Mouse (Mus musculus) embryonic facial prominence, embryonic 13.5 days (tissue): ENCODE results near the gene Tmem88b. TPM values are rescaled to one million over a fixed set of nuclear protein-coding genes. Genes with fewer than 3 reads are reported as not detected.
A peak's percentile ranks its signal among the peaks of the same experiment; 100 is the strongest.

Source experiments
- ATAC-seq: fragments of 200-750 bp; cut with Nextera tagmentation; 2 replicates; pipeline ENCODE4 v1.8.0; 2017; ENCODE audit warnings: low read depth; ENCODE audit not compliant: insufficient number of reproducible peaks, insufficient read depth, low FRiP score, low TSS enrichment
- H3K27ac ChIP-seq: fragments of 300-500 bp; sonication (generic); 2 replicates; pipeline ENCODE4 v1.5.1; 2015; ENCODE audit warnings: moderate library complexity, mild to moderate bottlenecking, inconsistent platforms
- H3K27me3 ChIP-seq: fragments of 300-500 bp; sonication (generic); 2 replicates; pipeline ENCODE4 v1.6.1; 2015; ENCODE audit warnings: mild to moderate bottlenecking, inconsistent platforms
- H3K36me3 ChIP-seq: fragments of 300-500 bp; sonication (generic); 2 replicates; pipeline ENCODE4 v1.6.1; 2015; ENCODE audit warnings: mild to moderate bottlenecking, inconsistent platforms
- H3K4me1 ChIP-seq: fragments of 300-500 bp; sonication (generic); 2 replicates; pipeline ENCODE4 v1.6.1; 2015; ENCODE audit warnings: inconsistent platforms
- H3K4me2 ChIP-seq: fragments of 300-500 bp; sonication (generic); 2 replicates; pipeline ENCODE4 v1.6.1; 2015; ENCODE audit warnings: moderate library complexity, mild to moderate bottlenecking, inconsistent platforms
- H3K4me3 ChIP-seq: fragments of 300-500 bp; sonication (generic); 2 replicates; pipeline ENCODE4 v1.5.1; 2015; ENCODE audit warnings: mild to moderate bottlenecking, inconsistent platforms
- H3K9ac ChIP-seq: fragments of 300-500 bp; sonication (generic); 2 replicates; pipeline ENCODE4 v1.6.1; 2015; ENCODE audit warnings: mild to moderate bottlenecking, inconsistent platforms
- H3K9me3 ChIP-seq: fragments of 300-500 bp; sonication (generic); 2 replicates; pipeline ENCODE4 v1.6.1; 2016; ENCODE audit warnings: inconsistent platforms
- WGBS: fragments of 180-500 bp; shearing (Covaris S2); methylation state at CpG from one replicate; pipeline ENCODE4 v1.1.7; 2015; ENCODE audit warnings: mixed read lengths; 5-methylcytosine and 5-hydroxymethylcytosine counted together
- polyA plus RNA-seq: library from polyadenylated mRNA; unstranded; fragments of >200 nt; fragmentation: Nextera tagmentation; extraction: Ambion mirVana; gene quantifications from 2 replicates; pipeline ENCODE4 v1.2.1, GENCODE M21; 2015

Gene Tmem88b
- polyA plus RNA-seq, result 0.67 and 0.74 TPM in 2 replicates

DNA sequence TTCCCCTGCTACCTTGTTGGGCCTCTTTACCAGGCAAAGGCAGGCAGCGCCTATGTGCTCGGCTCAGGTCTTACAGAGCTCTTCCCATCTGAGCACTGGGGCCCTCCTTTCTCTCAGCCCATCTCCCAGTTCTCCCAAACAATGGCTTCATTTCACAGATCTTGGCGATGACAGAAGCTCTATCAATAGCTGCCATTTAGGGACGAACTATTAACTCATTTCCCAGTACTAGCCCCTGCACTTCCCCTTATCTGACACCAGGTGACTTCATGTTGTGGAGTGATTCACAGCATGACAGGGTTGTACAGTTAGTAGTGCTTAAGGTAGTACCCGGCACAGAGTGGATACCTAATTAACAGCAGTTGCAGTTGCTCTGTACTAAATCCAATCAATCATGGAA, at the start of gene Tmem88b:
Tmem88b (minus strand) TSS at position 56 of the 400 bp plus-strand sequence.
- H3K4me3 ChIP-seq, result peak within 1 kb of the TSS; percentile 66
- H3K27me3 ChIP-seq, result no peaks in the 10 kb centered on the region
- H3K9me3 ChIP-seq, result no peaks in the 10 kb centered on the region
- no peaks in the 10 kb centered on the region for H3K36me3 ChIP-seq
- ATAC-seq, result no peak
- H3K27ac ChIP-seq, result no peak within 1 kb of the TSS
- H3K4me1 ChIP-seq, result peaks cover 9% of the 10 kb centered on the region
- WGBS, result 55% methylated on average over 5 of the region's 5 CpGs
- peak within 1 kb of the TSS; percentile 85; the same call in 1 of the 2 replicates for H3K9ac ChIP-seq
- peak within 1 kb of the TSS; percentile 66 for H3K4me2 ChIP-seq

DNA sequence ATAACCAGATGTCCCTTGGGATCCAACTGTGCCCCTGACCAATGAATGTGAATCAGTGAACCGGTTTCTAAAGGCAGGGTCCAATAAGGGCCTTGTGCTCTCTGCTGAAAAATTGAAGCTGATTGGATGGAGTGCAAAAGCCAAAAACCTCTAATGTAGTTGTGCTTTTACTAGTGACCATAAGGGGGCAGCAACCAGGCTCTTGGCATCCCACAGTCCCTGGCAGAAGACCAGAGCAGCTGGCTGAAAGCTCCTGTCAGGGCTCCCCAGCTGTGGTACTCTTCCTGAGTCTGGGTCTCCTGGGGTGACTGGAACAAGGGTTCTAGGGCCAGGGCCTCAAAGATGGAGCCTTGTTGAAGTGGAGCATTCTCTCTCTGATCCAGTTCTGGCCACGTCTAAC, 48.2 kb upstream of the Tmem88b start:
- H3K27me3 ChIP-seq, result no peaks in the 10 kb centered on the region
- H3K4me2 ChIP-seq, result peak overlapping the region; percentile 20; the same call in 1 of the 2 replicates
- H3K4me1 ChIP-seq, result peaks cover 34% of the 10 kb centered on the region
- H3K36me3 ChIP-seq, result peaks cover 9% of the 10 kb centered on the region; the same call in 1 of the 2 replicates
- peak overlapping the region; percentile 60 for H3K27ac ChIP-seq
- no peak overlapping the region for H3K9ac ChIP-seq
- ATAC-seq, result no peak
- WGBS, result 39% methylated on average over 2 of the region's 2 CpGs
- no peak overlapping the region for H3K4me3 ChIP-seq
- no peaks in the 10 kb centered on the region for H3K9me3 ChIP-seq

DNA sequence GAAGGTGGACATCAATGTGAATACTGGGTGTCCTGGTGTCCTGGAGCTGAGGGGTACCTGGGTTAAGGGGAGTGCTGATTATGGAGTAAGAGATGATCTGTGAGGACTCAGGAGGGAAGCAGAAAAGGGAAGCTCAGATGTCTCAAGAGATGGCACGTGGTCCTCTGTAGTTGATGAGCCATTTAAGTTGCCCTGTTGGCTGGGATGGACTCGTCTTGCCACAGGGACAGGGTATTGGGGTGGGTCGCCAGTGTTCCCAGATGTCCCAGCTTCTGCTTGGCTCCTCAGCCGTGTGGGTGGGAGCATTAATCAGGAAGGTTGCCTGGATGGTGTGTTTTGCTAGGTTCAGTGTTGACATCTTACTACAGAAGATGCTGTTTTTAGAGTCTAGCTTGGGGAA, 47.6 kb upstream of the Tmem88b start:
- no peaks in the 10 kb centered on the region for H3K27me3 ChIP-seq

DNA sequence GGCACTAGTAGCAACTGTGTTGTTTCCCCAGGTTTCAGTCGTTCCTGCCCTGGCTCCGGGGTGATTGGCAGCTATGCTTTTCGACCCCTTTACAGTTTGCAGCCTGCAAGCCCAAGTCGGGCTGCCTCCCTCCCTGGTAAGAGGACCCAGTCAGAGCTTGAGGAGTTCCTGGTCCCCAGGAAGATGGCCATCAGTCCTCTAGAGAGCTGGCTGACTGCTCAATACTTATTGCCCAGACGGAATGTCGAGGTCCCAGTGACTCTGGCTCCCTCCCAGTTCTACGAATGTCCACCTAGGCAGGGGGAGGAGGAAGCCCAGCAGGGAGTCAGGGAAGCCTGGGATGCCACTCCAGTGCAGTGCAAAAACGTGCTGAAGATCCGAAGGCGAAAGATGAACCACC, 46.6 kb upstream of the Tmem88b start:
- ATAC-seq, result no peak
- Histone ChIP-seq H3K9ac (peak overlapping the region; percentile 85), H3K4me3 (peak overlapping the region; percentile 76), H3K9me3 (no peaks in the 10 kb centered on the region), H3K4me1 (peaks cover 25% of the 10 kb centered on the region), H3K27ac (peak overlapping the region; percentile 87), H3K4me2 (peak overlapping the region; percentile 89), H3K36me3 (peaks cover 17% of the 10 kb centered on the region), H3K27me3 (no peaks in the 10 kb centered on the region)
- 58% methylated on average over 10 of the region's 10 CpGs for WGBS

More for the DNA sequence above, 47.6 kb upstream of the Tmem88b start:
- no peak overlapping the region; the same call in 1 of the 2 replicates for H3K4me2 ChIP-seq
- no peak for ATAC-seq
- H3K4me1 ChIP-seq, result peaks cover 30% of the 10 kb centered on the region
- no peaks in the 10 kb centered on the region for H3K9me3 ChIP-seq
- WGBS, result 87% methylated on average over 4 of the region's 4 CpGs
- H3K36me3 ChIP-seq, result peaks cover 9% of the 10 kb centered on the region; the same call in 1 of the 2 replicates
- H3K27ac ChIP-seq, result no peak overlapping the region; the same call in 1 of the 2 replicates
- H3K9ac ChIP-seq, result no peak overlapping the region
- H3K4me3 ChIP-seq, result no peak overlapping the region

DNA sequence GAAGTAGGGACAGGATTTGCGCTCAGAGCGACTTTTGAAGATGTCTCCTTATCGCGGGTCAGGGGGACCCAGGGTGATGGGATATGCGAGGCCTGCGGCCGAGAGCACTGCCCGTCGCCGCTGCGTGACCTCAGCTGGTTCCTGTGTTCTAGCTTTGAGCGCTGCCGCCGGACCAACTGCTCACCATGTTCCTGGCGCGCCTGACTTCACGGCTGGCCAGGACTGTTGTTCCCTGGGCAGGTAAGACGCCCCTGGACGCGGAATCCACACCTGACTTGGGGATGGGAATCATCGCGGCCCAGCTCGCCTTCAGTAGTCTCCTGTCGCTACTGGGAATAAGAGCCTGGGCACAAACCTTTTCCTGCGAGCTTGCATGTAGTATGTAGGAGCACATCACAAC, 46.2 kb upstream of the Tmem88b start:
- under 1% methylated on average over 25 of the region's 25 CpGs for WGBS
- peaks cover 21% of the 10 kb centered on the region for H3K36me3 ChIP-seq
- no peak for ATAC-seq
- peak overlapping the region; percentile 87 for H3K27ac ChIP-seq
- peak overlapping the region; percentile 76 for H3K4me3 ChIP-seq
- peaks cover 25% of the 10 kb centered on the region for H3K4me1 ChIP-seq
- H3K27me3 ChIP-seq, result no peaks in the 10 kb centered on the region
- H3K9ac ChIP-seq, result peak overlapping the region; percentile 85
- H3K9me3 ChIP-seq, result no peaks in the 10 kb centered on the region
- H3K4me2 ChIP-seq, result peak overlapping the region; percentile 89

DNA sequence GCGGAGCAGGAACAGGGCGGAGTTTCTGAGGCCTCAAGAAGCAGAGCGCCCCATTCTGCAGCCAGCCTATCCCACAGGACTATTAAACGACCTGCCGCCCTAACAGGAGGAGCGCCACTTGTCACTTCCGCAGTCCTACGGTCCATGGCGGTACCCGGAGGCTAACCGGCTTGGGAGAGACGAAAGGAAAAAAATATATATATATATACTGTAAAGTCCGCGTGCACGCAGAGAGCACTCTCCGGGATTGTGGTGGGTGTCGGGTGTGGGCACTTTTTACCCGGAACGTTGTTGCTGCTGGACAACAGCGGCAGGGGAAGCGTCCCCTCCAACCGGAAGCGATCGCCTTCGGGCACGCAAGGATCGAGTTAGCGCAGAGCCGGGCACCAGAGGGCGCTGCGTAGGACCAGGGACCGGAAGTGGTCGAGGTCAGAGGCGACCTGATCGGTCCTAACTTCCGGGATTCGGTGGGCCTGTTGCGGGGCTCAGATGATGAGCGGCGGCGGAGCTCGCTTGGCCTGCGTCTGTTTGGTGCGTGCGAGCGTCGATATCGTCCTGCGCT, 45.6 kb upstream of the Tmem88b start, which contains the start of gene Aurkaip1:
Aurkaip1 (plus strand) TSS at position 68 of the 562 bp plus-strand sequence.
- H3K9ac ChIP-seq, result peak within 1 kb of the TSS; percentile 85
- peak within 1 kb of the TSS; percentile 87 for H3K27ac ChIP-seq
- peaks cover 25% of the 10 kb centered on the region for H3K4me1 ChIP-seq
- peak; percentile 85 for ATAC-seq
- H3K9me3 ChIP-seq, result no peaks in the 10 kb centered on the region
- peak within 1 kb of the TSS; percentile 89 for H3K4me2 ChIP-seq
- peak within 1 kb of the TSS; percentile 76 for H3K4me3 ChIP-seq
- under 1% methylated on average over 49 of the region's 49 CpGs for WGBS
- H3K27me3 ChIP-seq, result no peaks in the 10 kb centered on the region
- peaks cover 23% of the 10 kb centered on the region for H3K36me3 ChIP-seq

DNA sequence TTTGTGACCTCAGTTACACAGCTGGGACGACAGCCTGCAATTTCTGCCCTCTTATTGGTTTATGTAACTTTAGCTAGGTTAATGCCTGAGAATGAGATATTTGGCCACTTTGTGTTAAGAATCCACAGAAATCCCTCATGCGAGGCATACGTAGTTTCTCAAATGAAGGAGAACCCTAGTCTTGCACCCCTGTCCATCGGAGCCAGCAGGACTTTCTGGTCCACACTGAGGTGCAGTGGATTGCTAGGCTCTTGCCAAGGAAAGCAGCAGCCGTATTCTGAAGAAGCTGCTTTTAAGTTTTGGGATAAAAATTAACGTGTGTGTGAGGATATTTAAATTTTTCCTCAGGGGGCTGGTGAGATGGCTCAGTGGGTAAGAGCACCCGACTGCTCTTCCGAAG, 44.9 kb upstream of the Tmem88b start:
- H3K4me1 ChIP-seq, result peaks cover 25% of the 10 kb centered on the region
- H3K27ac ChIP-seq, result peak overlapping the region; percentile 13; the same call in 1 of the 2 replicates
- no peak for ATAC-seq
- H3K4me2 ChIP-seq, result peak overlapping the region; percentile 89
- H3K9me3 ChIP-seq, result no peaks in the 10 kb centered on the region
- H3K27me3 ChIP-seq, result no peaks in the 10 kb centered on the region
- 57% methylated on average over 8 of the region's 8 CpGs for WGBS
- H3K9ac ChIP-seq, result peak overlapping the region; percentile 85; the same call in 1 of the 2 replicates
- H3K36me3 ChIP-seq, result peaks cover 27% of the 10 kb centered on the region
- peak overlapping the region; percentile 76 for H3K4me3 ChIP-seq

DNA sequence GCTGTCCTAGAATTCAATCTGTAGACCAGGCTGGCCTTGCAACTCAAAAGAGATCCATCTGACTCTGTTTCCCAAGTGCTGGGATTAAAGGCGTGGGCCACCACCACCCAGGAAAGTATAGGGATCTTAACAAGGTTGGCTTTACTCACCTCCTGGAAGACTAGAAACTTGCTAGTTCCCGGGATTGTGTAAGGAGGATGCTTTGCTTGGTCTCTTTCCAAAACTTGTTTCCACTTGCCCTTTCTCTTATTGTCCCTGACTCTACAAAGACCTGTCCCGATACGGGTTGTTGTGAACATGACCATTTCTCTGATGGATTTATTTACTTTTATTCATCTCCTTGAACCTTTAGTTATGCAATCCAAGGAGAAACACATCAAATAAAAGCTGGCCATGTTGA, 44.2 kb upstream of the Tmem88b start:
- Histone ChIP-seq H3K27me3 (no peaks in the 10 kb centered on the region), H3K4me3 (no peak overlapping the region), H3K9me3 (no peaks in the 10 kb centered on the region), H3K4me2 (no peak overlapping the region), H3K9ac (no peak overlapping the region), H3K4me1 (peaks cover 25% of the 10 kb centered on the region), H3K27ac (no peak overlapping the region), H3K36me3 (peaks cover 34% of the 10 kb centered on the region)
- no peak for ATAC-seq
- 91% methylated on average over 4 of the region's 4 CpGs for WGBS

DNA sequence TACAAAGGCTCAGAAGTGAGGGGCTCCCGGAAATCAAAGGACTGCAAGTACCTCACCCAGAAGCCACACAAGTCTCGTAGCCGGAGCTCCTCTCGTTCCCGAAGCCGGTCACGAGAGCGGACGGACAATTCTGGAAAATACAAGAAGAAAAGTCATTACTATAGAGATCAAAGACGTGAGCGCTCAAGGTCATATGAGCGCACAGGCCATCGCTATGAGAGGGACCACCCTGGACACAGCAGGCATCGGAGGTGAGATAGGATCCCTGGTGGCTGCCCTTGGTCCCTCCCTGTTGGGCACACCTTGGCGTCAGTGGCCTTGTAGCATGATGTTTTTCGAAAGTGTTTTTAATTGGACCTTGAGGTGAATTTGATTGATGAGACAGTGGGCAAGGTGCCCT, 37.8 kb upstream of the Tmem88b start:
- Histone ChIP-seq H3K27me3 (no peaks in the 10 kb centered on the region), H3K27ac (no peak overlapping the region), H3K4me3 (no peak overlapping the region), H3K4me2 (no peak overlapping the region), H3K9ac (no peak overlapping the region), H3K9me3 (no peaks in the 10 kb centered on the region), H3K36me3 (peaks cover 87% of the 10 kb centered on the region), H3K4me1 (no peaks in the 10 kb centered on the region)
- 95% methylated on average over 16 of the region's 16 CpGs for WGBS
- 0 out of 2 replicates have a peak, but pooled peaks have one; percentile 26 for ATAC-seq

DNA sequence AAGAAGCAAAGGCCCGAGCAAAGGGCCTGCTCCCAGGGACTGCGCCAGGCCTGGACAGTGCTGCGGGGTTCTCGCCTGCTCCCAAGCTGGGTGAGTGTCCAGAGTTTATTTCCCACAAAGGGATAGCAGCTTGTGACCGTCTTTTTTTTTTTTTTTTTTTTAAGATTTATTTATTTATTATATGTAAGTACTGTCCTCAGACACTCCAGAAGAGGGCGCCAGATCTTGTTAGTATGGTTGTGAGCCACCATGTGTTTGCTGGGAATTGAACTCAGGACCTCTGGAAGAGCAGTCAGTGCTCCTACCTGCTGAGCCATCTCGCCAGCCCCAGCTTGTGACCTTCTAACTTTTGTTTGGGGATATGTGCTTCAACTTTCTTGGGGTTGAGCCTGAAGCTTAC, 35.4 kb upstream of the Tmem88b start:
- Histone ChIP-seq H3K9me3 (no peaks in the 10 kb centered on the region), H3K36me3 (peaks cover 94% of the 10 kb centered on the region), H3K4me1 (0 out of 2 replicates have a peak, but pooled peaks cover 2% of the 10 kb centered on the region), H3K27me3 (no peaks in the 10 kb centered on the region), H3K4me2 (no peak overlapping the region), H3K4me3 (no peak overlapping the region), H3K27ac (no peak overlapping the region), H3K9ac (no peak overlapping the region)
- ATAC-seq, result no peak
- WGBS, result 79% methylated on average over 7 of the region's 7 CpGs

DNA sequence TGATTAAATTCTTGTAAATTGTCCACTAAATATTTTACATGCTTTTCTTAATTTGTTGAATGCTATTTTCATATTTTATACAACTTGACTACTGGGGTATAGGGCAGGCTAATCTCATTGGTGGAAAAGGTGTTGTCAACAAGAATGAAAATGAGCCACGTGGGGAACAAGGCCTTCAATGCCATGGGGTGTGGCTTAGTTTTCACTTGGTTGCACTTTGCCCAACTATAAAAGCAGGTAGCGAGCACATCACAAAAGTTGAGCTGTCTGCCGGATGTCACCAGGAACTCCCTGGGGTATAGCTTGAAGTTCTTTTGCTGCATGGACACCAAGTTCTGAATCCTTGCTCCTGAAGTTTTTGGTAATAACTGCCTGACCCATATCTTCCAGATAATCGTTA, 31.9 kb upstream of the Tmem88b start:
- Histone ChIP-seq H3K27me3 (no peaks in the 10 kb centered on the region), H3K9me3 (no peaks in the 10 kb centered on the region), H3K27ac (no peak overlapping the region), H3K4me2 (no peak overlapping the region), H3K36me3 (peaks cover 85% of the 10 kb centered on the region), H3K4me1 (peaks cover 14% of the 10 kb centered on the region), H3K4me3 (no peak overlapping the region), H3K9ac (no peak overlapping the region)
- ATAC-seq, result no peak
- WGBS, result 89% methylated on average over 4 of the region's 4 CpGs

DNA sequence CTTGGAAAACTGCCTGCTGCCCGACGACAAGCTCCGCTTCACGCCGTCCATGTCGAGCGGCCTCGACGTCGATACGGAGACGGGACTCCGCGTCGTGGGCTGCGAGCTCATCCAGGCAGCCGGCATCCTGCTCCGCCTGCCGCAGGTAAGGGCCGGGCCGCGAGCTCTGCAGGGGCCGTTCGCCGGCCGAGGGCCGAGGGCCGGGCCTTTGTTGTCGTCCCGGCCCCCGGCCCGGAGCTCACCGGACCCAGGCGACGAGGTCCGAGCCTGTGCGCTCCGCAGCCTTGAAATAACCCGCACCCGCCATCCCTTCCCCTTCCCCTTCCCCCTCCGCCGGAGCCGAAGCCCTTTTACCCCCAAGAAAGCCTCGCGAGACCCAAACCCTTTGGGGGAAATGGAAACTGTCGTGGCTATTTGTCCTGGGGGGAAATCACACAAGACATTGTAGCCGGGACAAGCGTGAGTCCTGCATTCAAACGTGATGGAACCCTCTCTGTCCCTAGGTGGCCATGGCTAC, 27.0 kb upstream of the Tmem88b start:
- peak; percentile 12 for ATAC-seq
- Histone ChIP-seq H3K9me3 (no peaks in the 10 kb centered on the region), H3K36me3 (peaks cover 72% of the 10 kb centered on the region), H3K4me1 (peaks cover 22% of the 10 kb centered on the region), H3K4me2 (peak overlapping the region; percentile 82), H3K4me3 (peak overlapping the region; percentile 100), H3K27ac (peak overlapping the region; percentile 96), H3K27me3 (no peaks in the 10 kb centered on the region), H3K9ac (peak overlapping the region; percentile 100)
- WGBS, result under 1% methylated on average over 49 of the region's 49 CpGs
